Mouse (Mus musculus) liver, adult 2 months (tissue): ENCODE results near the gene Zfp750.

Experiments used
- CTCF ChIP-seq: fragments of 200-500 bp; IDR thresholded peaks from 2 replicates; pipeline ENCODE4 v1.5.1; 2011; ENCODE audit warnings: low read depth, low read length, control low read depth
- POLR2A ChIP-seq: fragments of 200-500 bp; IDR thresholded peaks from 2 replicates; pipeline ENCODE4 v1.6.1; 2011; ENCODE audit warnings: low read length, control low read depth; ENCODE audit not compliant: insufficient read depth; ENCODE audit errors: extremely low read depth

DNA sequence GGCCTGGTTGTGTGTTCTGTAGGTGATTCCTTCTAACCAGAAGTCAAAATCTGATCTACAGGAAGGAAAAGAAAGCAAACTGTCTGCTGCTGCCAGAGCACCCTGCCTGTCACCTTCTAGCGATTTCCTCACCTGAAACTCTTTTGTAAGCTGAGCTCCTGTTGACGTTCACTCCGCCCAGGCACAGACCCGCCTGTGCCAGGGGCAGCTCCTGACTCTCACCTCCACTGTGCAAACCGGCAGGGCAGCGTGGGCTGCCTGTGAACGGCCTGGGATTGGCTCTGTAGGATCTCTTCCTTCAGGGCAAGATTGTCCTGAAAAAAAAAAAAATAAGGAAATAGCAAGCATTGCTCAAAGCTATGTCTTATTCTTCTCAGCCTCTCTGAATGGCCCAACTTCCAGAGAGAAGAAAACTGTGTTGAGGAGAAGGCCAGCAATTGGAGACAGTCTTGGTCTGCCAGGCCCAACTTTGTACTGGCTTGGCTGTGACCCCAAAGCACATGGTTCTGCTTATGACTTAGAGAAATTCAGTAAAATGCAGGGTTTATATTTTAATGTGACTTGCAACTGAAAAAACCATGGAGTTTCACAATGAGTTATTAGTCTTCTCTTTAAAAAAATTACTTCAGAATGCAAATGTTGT is 25.7 kb upstream of the Zfp750 start:
- TF ChIP-seq CTCF = no peak
- TF ChIP-seq POLR2A = no peak
